Mouse (Mus musculus) limb, embryonic 13.5 days (tissue): Measurements from ENCODE around the gene Cpe. TPM values are rescaled to one million over a fixed set of nuclear protein-coding genes. Genes with fewer than 3 reads are reported as not detected.
A peak's percentile ranks its signal among the peaks of the same experiment; 100 is the strongest.

Experiments used
- ATAC-seq: fragments of 200-750 bp; cut with Nextera tagmentation; 2 replicates; pipeline ENCODE4 v1.8.0; 2017; ENCODE audit warnings: low read depth, moderate number of reproducible peaks, moderate TSS enrichment; ENCODE audit not compliant: low FRiP score
- H3K27ac ChIP-seq: fragments of 300-500 bp; sonication (generic); 2 replicates; pipeline ENCODE4 v1.5.1; 2015; ENCODE audit warnings: inconsistent platforms, mild to moderate bottlenecking, moderate library complexity
- H3K27me3 ChIP-seq: fragments of 300-500 bp; sonication (generic); 2 replicates; pipeline ENCODE4 v1.6.1; 2015; ENCODE audit warnings: mild to moderate bottlenecking, inconsistent platforms
- H3K36me3 ChIP-seq: fragments of 300-500 bp; sonication (generic); 2 replicates; pipeline ENCODE4 v1.6.1; 2015; ENCODE audit warnings: inconsistent platforms, mild to moderate bottlenecking, moderate library complexity
- H3K4me1 ChIP-seq: fragments of 300-500 bp; sonication (generic); 2 replicates; pipeline ENCODE4 v1.6.1; 2015; ENCODE audit warnings: inconsistent platforms
- H3K4me2 ChIP-seq: fragments of 300-500 bp; sonication (generic); replicated peaks from 2 replicates; pipeline ENCODE4 v1.6.1; 2015; ENCODE audit warnings: inconsistent platforms, mild to moderate bottlenecking, moderate library complexity
- H3K4me3 ChIP-seq: fragments of 300-500 bp; sonication (generic); 2 replicates; pipeline ENCODE4 v1.5.1; 2015; ENCODE audit warnings: moderate library complexity, mild to moderate bottlenecking, inconsistent platforms
- H3K9ac ChIP-seq: fragments of 300-500 bp; sonication (generic); 2 replicates; pipeline ENCODE4 v1.6.1; 2015; ENCODE audit warnings: mild to moderate bottlenecking, inconsistent platforms
- H3K9me3 ChIP-seq: fragments of 300-500 bp; sonication (generic); 2 replicates; pipeline ENCODE4 v1.6.1; 2016; ENCODE audit warnings: inconsistent platforms
- WGBS: fragments of 180-500 bp; shearing (Covaris S2); methylation state at CpG from one replicate; pipeline ENCODE4 v1.1.7; 2015; 5-methylcytosine and 5-hydroxymethylcytosine counted together
- polyA plus RNA-seq: library from polyadenylated mRNA; unstranded; fragments of >200 nt; fragmentation: Nextera tagmentation; extraction: Ambion mirVana; gene quantifications from 2 replicates; pipeline ENCODE4 v1.2.1, GENCODE M21; 2015

Cpe gene
- polyA plus RNA-seq, 1 experiment from 2014 or later = 245 TPM

DNA sequence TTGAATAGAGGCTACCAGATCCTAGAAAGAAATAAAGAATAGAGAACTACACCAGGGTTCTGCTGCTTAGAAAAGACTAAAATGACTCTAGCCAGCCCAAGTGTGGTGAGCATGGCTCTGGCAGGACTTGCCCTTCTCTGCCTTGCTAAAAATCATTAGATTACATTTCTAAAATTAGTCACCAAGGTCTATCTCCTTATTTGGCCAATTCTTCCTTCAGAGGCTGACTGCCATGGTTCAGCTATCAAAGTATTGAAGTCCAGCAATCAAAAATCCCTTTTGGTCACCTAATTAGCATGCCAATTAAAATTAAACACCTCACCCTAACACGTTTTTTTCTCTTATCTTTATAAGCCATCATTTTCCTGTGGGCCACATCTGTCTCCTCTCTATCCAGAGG, 18.7 kb upstream of the Cpe start:
- Histone ChIP-seq H3K9me3 (no peaks in the 10 kb centered on the region), H3K27me3 (no peaks in the 10 kb centered on the region), H3K4me2 (no peak overlapping the region), H3K27ac (no peak overlapping the region), H3K9ac (no peak overlapping the region), H3K4me1 (no peaks in the 10 kb centered on the region), H3K4me3 (no peak overlapping the region), H3K36me3 (peaks cover 6% of the 10 kb centered on the region)
- ATAC-seq = no peak
- 22% methylated on average over 1 of the region's 1 CpGs for WGBS

DNA sequence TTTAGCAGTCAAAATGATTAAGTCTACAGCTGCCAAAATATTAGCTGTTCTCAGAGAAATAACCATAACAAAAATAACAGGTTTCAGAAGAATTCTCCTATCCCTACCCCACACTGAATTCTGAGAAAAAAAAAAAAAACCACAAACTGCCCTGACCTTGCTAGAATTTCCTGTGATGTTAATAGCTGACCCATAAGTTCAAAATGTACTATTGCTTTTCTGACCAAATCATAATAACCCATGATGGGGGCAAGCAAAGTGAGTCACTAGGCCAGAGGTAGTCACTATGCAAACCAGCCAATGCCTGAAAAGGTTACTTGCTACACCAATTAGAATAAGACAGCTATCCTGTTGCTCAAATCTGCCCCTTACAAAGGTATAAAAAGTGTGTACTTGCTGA, 14.6 kb upstream of the Cpe start:
- Histone ChIP-seq H3K9ac (no peak overlapping the region), H3K9me3 (no peaks in the 10 kb centered on the region), H3K4me2 (no peak overlapping the region), H3K27ac (no peak overlapping the region), H3K4me3 (no peak overlapping the region), H3K4me1 (no peaks in the 10 kb centered on the region), H3K36me3 (no peaks in the 10 kb centered on the region), H3K27me3 (no peaks in the 10 kb centered on the region)
- no peak for ATAC-seq

DNA sequence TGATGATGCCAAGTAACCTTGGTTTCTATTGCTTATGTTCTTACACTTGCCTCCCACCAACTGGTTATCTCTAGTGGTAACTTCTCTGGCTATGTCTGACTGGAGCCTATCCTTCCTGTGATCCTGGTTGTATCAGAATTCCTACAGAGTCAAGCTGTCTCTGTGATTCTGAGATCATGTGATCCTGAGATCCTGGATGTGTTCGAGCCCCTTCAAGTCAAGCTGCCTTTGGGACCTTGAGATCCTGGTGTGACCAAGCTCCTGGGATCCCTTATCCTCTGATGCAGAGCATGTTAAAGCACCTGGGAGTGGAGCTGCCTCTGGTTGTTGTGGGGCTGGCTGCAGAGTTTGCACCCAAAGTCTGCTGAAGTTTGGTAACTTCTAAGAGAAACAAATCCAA, 10.3 kb upstream of the Cpe start:
- H3K9ac ChIP-seq = no peak overlapping the region
- H3K9me3 ChIP-seq = no peaks in the 10 kb centered on the region
- ATAC-seq = no peak
- no peak overlapping the region for H3K27ac ChIP-seq
- no peak overlapping the region for H3K4me3 ChIP-seq
- no peaks in the 10 kb centered on the region for H3K27me3 ChIP-seq
- no peak overlapping the region for H3K4me2 ChIP-seq
- no peaks in the 10 kb centered on the region for H3K36me3 ChIP-seq
- H3K4me1 ChIP-seq = no peaks in the 10 kb centered on the region
- WGBS = 78% methylated on average over 1 of the region's 1 CpGs

DNA sequence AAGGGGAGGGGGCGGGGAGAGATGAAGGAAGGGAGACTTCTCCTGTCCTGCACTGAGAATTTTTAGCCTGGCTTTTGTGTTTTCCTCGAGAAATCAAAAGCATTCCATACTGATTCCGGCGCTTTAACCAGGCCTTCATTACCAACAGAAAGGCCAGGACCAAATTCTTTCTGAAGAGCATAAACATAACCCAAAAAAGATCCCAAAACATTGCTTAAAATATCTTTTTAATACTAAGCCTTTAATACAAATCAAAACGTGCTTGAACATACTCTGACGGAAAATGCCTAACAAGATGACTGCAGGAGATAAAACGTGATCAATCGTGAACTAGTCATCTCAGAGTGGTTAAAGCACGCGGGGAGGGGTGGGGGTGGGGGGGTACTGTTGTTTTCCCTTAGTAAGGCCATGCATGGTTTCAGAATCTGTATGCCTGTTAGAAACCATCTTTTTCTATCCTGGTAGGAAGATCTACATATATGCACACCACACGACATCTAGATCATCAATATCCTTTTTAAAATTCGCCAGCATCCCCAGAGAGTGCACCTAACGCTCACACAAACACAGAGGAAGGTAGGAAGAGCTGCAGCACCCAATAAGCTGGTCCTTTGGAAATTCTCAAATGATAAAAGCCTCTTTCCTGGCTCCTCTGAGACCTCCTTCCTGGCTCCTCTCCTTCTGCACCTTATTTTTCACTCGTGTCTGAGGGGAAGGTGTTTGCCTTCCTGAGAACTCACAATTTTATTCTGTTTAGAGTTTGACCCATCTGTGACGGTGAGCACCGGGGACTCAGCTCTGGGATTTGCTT, 1.1 kb downstream of the Cpe start:
- Histone ChIP-seq H3K27ac (no peak overlapping the region; the same call in 1 of the 2 replicates), H3K4me2 (peak overlapping the region; percentile 75), H3K4me3 (peak overlapping the region; percentile 75), H3K36me3 (no peaks in the 10 kb centered on the region), H3K4me1 (peaks cover 14% of the 10 kb centered on the region; the same call in 1 of the 2 replicates), H3K9ac (peak overlapping the region; percentile 93), H3K9me3 (no peaks in the 10 kb centered on the region), H3K27me3 (0 out of 2 replicates have a peak, but pooled peaks cover 4% of the 10 kb centered on the region)
- 12% methylated on average over 16 of the region's 16 CpGs for WGBS
- ATAC-seq = no peak

DNA sequence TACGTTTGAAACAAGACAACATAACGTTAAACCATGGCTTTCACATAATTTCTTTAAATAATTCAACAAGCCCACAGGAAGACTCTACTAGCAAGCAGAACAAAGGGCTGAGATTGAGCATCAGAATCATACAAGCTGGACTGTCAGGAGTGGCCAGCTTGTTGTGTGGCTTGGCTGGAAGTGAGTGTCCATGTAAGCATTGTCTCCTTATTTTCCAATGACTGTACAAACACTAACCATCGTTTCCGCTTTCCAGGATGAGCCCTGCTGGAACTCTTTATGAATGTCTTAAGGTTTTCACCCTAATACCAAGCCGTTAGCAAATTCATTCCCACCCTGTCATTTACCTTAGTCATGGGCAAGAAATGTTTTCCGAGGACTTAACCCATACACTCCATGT, 2.0 kb downstream of the Cpe start:
- WGBS = 82% methylated on average over 6 of the region's 6 CpGs
- peak overlapping the region; percentile 75 for H3K4me2 ChIP-seq

DNA sequence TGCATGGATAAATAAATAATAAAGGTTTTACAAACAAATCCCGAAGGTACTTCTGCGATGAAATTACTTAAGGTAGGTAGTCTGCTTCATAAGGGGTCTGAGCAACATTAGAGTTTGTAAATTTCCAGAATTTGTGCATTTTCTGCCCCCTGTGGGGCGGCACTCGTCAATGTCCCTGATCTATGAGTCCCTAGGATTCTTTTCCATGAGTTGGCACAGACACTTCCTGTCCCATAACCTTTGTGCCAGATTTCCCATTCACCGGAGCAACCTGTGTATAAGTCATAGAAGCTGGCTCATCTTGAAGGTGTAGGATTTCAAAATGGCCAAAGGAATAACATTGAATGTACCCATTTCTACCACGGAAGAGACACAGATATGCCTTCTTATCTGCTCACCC, 2.5 kb downstream of the Cpe start:
- Histone ChIP-seq H3K36me3 (no peaks in the 10 kb centered on the region), H3K27me3 (0 out of 2 replicates have a peak, but pooled peaks cover 4% of the 10 kb centered on the region), H3K9ac (no peak overlapping the region), H3K4me3 (peak overlapping the region; percentile 75; the same call in 1 of the 2 replicates), H3K27ac (no peak overlapping the region), H3K4me2 (peak overlapping the region; percentile 75), H3K9me3 (no peaks in the 10 kb centered on the region), H3K4me1 (peaks cover 22% of the 10 kb centered on the region)
- ATAC-seq = no peak
- 75% methylated on average over 6 of the region's 6 CpGs for WGBS

More for the DNA sequence above, 2.0 kb downstream of the Cpe start:
- Histone ChIP-seq H3K36me3 (no peaks in the 10 kb centered on the region), H3K9ac (0 out of 2 replicates have a peak overlapping the region, but pooled peaks have one; percentile 6), H3K4me1 (peaks cover 22% of the 10 kb centered on the region), H3K27me3 (0 out of 2 replicates have a peak, but pooled peaks cover 4% of the 10 kb centered on the region), H3K4me3 (peak overlapping the region; percentile 75), H3K27ac (no peak overlapping the region), H3K9me3 (no peaks in the 10 kb centered on the region)
- ATAC-seq = no peak

DNA sequence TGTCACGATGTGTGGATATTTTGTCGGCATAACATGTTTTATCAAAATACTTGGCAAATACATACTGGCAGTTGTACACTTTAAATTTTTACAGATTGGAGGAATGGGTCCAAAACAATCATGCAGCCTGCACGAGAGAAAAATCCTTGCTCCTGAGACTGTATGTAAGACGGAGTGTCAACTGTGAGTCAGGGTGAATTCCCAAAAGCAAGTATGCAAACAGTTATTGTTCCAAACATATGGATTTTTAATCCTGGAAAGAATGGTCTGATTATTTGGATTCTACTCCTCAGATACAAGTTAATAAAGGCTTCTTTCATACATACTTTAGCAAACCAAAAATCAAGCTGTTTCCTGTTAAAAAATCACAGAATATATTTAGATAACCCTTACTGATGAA, 4.1 kb downstream of the Cpe start:
- Histone ChIP-seq H3K4me1 (peaks cover 22% of the 10 kb centered on the region), H3K36me3 (no peaks in the 10 kb centered on the region), H3K27ac (no peak overlapping the region), H3K4me2 (no peak overlapping the region), H3K9ac (no peak overlapping the region), H3K4me3 (no peak overlapping the region), H3K9me3 (no peaks in the 10 kb centered on the region), H3K27me3 (no peaks in the 10 kb centered on the region)
- WGBS = 71% methylated on average over 4 of the region's 4 CpGs
- ATAC-seq = no peak

DNA sequence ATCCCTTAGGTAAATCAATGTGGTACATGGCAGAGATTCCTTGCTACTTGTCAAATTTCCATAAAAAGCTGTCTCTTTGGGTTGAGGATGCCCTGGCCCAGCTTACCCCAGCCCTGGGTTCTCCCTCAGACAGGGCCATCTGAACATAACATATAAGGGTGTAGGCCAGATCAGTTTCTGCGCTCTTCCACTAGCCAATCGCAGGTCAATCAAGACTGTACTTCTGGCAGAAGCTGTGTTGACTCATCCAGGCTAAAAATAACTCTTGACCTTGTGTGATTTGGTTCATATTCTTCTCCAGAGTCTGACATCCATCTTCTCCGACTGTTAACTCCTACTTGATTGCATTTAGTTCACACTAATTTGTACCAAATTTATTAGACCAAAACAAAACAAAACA, 4.7 kb downstream of the Cpe start:
- ATAC-seq = no peak
- Histone ChIP-seq H3K9ac (no peak overlapping the region), H3K4me3 (no peak overlapping the region), H3K4me1 (peaks cover 22% of the 10 kb centered on the region), H3K9me3 (no peaks in the 10 kb centered on the region), H3K27ac (no peak overlapping the region), H3K4me2 (no peak overlapping the region), H3K27me3 (no peaks in the 10 kb centered on the region), H3K36me3 (no peaks in the 10 kb centered on the region)
- WGBS = 89% methylated on average over 3 of the region's 3 CpGs

DNA sequence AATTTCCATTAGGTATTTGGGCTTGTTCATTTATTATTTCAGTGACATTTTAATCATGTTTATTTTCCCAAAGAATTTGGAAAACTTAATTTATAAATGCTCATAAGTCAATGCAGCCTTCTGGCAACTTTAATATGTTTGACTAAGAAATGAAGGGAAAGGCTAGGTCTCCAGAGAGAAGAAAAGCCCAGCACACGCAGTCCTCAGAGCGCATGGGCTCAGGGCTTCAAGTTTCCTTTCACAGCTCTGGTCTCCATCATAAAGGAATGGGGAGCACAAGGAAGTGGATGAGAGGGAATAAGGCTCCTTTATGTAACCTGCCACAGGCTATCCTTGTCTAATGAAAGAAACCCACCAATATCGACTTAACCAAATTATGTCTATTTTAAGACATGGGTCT, 10.4 kb downstream of the Cpe start:
- Histone ChIP-seq H3K9ac (no peak overlapping the region), H3K36me3 (no peaks in the 10 kb centered on the region; the same call in 1 of the 2 replicates), H3K4me2 (no peak overlapping the region), H3K9me3 (no peaks in the 10 kb centered on the region), H3K4me1 (peaks cover 16% of the 10 kb centered on the region), H3K4me3 (no peak overlapping the region), H3K27ac (no peak overlapping the region), H3K27me3 (no peaks in the 10 kb centered on the region)
- WGBS = 35% methylated on average over 3 of the region's 3 CpGs
- peak; percentile 69 for ATAC-seq

DNA sequence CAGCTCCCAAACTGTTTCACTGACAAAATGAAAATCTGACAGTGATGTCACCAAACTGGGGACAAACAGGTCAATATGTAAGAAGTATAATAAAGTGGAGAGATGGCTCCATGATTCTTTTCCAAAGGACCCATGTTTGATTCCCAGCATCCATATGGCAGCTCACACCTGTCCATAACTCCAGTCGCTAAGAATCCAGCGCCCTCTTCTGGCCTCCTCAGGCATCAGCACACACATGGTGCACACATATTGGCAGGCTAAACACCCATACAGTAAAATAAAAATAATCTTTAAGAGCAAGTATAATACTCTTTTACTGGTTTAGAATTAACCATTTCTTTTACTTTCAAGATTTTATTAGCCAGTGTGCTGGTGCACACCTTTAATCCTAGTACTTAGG, 16.5 kb downstream of the Cpe start:
- Histone ChIP-seq H3K4me1 (0 out of 2 replicates have a peak, but pooled peaks cover 5% of the 10 kb centered on the region), H3K9ac (no peak overlapping the region), H3K27me3 (no peaks in the 10 kb centered on the region), H3K4me2 (no peak overlapping the region), H3K4me3 (no peak overlapping the region), H3K9me3 (0 out of 2 replicates have a peak, but pooled peaks cover 5% of the 10 kb centered on the region), H3K27ac (no peak overlapping the region), H3K36me3 (no peaks in the 10 kb centered on the region; the same call in 1 of the 2 replicates)
- ATAC-seq = no peak
- 74% methylated on average over 2 of the region's 2 CpGs for WGBS

DNA sequence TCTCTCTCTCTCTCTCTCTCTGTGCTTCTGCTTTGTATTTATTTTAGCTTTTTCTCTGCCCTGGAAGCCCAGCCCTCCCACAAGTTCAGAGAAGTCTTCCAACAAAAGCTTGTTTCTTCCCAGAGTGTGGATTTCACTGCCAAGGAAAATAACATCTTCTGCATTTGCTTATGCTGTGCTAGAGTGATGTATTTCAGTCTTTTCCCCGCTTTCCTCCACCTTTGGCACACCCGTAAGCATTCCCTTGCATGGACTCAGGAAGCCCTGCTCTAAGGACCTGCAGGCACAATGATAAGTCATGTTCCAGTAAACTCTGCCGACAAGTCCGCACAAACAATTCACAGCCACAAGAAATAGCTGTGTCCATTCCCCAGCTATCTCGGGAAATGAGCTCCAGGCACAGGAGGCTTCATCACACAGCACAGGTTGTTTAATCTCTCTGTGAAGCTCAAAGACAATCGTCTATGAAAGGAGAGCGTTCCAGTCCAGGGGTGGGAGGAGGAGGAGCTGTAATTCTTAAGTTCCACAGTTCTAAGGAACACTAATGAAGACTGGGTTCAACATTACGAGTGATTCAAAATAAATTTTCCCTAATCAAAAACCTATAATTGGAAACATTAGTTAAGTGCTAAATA, 17.8 kb downstream of the Cpe start:
- H3K9ac ChIP-seq = no peak overlapping the region
- H3K27ac ChIP-seq = peak overlapping the region; percentile 52; the same call in 1 of the 2 replicates
- H3K27me3 ChIP-seq = no peaks in the 10 kb centered on the region
- 64% methylated on average over 8 of the region's 8 CpGs for WGBS
- H3K4me2 ChIP-seq = no peak overlapping the region
- H3K4me1 ChIP-seq = 0 out of 2 replicates have a peak, but pooled peaks cover 4% of the 10 kb centered on the region
- H3K36me3 ChIP-seq = no peaks in the 10 kb centered on the region
- H3K4me3 ChIP-seq = no peak overlapping the region
- ATAC-seq = no peak
- H3K9me3 ChIP-seq = 0 out of 2 replicates have a peak, but pooled peaks cover 5% of the 10 kb centered on the region

DNA sequence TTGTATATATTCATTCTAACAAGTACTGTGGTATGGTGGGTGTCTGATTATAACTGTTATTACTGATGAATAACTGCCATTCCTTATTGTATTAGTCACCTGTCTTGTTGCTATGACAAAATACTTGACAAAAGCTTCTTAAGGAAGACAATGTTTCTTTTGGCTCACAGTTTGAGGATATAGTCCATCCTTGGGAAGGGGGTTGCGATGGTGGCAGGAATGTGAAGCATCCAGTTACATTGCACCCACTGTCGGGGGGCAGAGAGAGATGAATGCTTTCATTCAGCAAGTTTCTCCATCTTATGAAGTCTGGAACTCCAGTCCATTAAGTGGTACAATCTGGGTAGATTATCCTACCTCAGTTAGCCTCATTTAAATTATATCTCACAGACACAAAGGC, 19.9 kb downstream of the Cpe start:
- no peaks in the 10 kb centered on the region for H3K27me3 ChIP-seq
- ATAC-seq = no peak
- H3K4me1 ChIP-seq = 0 out of 2 replicates have a peak, but pooled peaks cover 4% of the 10 kb centered on the region
- WGBS = 70% methylated on average over 2 of the region's 2 CpGs
- no peak overlapping the region for H3K9ac ChIP-seq
- H3K4me3 ChIP-seq = no peak overlapping the region
- no peak overlapping the region for H3K27ac ChIP-seq
- H3K9me3 ChIP-seq = 0 out of 2 replicates have a peak, but pooled peaks cover 5% of the 10 kb centered on the region
- no peaks in the 10 kb centered on the region for H3K36me3 ChIP-seq
- no peak overlapping the region for H3K4me2 ChIP-seq
